Mouse (Mus musculus) liver, embryonic 12.5 days (tissue): ENCODE measurements at regions not wholly inside any gene's neighbourhood (a gene's known extent, or its start where the extent isn't known, plus 50 kb on each side); places are given as distances from the start of the nearest gene placed in this dataset.
A peak's percentile ranks its signal among the peaks of the same experiment; 100 is the strongest.
"Not testable (repeated sequence)": the region's sequence is repeated elsewhere in the genome, so short reads cannot be mapped to it uniquely, and the experiment has no call there.

ENCODE experiments used
- ATAC-seq: fragments of 200-750 bp; cut with Nextera tagmentation; 2 replicates; pipeline ENCODE4 v1.8.0; 2017; ENCODE audit warnings: moderate number of reproducible peaks, mild to moderate bottlenecking, moderate library complexity
- H3K27ac ChIP-seq: fragments of 300-500 bp; sonication (generic); 2 replicates; pipeline ENCODE4 v1.5.1; 2016; ENCODE audit warnings: mild to moderate bottlenecking
- H3K27me3 ChIP-seq: fragments of 300-500 bp; sonication (generic); replicated peaks from 2 replicates; pipeline ENCODE4 v1.6.1; 2016; ENCODE audit warnings: mild to moderate bottlenecking, moderate library complexity
- H3K36me3 ChIP-seq: fragments of 300-500 bp; sonication (generic); 2 replicates; pipeline ENCODE4 v1.6.1; 2016; ENCODE audit warnings: mild to moderate bottlenecking, moderate library complexity
- H3K4me1 ChIP-seq: fragments of 300-500 bp; sonication (generic); 2 replicates; pipeline ENCODE4 v1.6.1; 2016
- H3K4me2 ChIP-seq: fragments of 300-500 bp; sonication (generic); 2 replicates; pipeline ENCODE4 v1.6.1; 2016; ENCODE audit warnings: mild to moderate bottlenecking, moderate library complexity
- H3K4me3 ChIP-seq: fragments of 300-500 bp; sonication (generic); 2 replicates; pipeline ENCODE4 v1.5.1; 2016; ENCODE audit warnings: mild to moderate bottlenecking, moderate library complexity
- H3K9ac ChIP-seq: fragments of 300-500 bp; sonication (generic); 2 replicates; pipeline ENCODE4 v1.6.1; 2016; ENCODE audit warnings: mild to moderate bottlenecking, moderate library complexity
- H3K9me3 ChIP-seq: fragments of 300-500 bp; sonication (generic); replicated peaks from 2 replicates; pipeline ENCODE4 v1.6.1; 2016; ENCODE audit warnings: mild to moderate bottlenecking, moderate library complexity
- WGBS: fragments of 180-500 bp; shearing (Covaris S2); methylation state at CpG from one replicate; pipeline ENCODE4 v1.1.7; 2016; ENCODE audit not compliant: insufficient replicate concordance; 5-methylcytosine and 5-hydroxymethylcytosine counted together

GRCm38 (mm10) chrX:41216827-41217226, 183.8 kb upstream of the Gria3 start:
- no peaks in the 10 kb centered on the region for H3K4me1 ChIP-seq
- no peak overlapping the region for H3K4me3 ChIP-seq
- H3K9me3 ChIP-seq: no peaks in the 10 kb centered on the region
- 73% methylated on average over 2 of the region's 2 CpGs for WGBS
- H3K4me2 ChIP-seq: no peak overlapping the region
- ATAC-seq: no peak
- no peaks in the 10 kb centered on the region for H3K36me3 ChIP-seq
- H3K27ac ChIP-seq: no peak overlapping the region
- H3K9ac ChIP-seq: no peak overlapping the region
- no peaks in the 10 kb centered on the region for H3K27me3 ChIP-seq

- not testable (repeated sequence) for H3K4me2 ChIP-seq, H3K9me3 ChIP-seq, ATAC-seq, H3K4me3 ChIP-seq, H3K27ac ChIP-seq, H3K27me3 ChIP-seq, H3K4me1 ChIP-seq, H3K9ac ChIP-seq, H3K36me3 ChIP-seq
- WGBS: 83% methylated on average over 5 of the region's 5 CpGs
These were observed 150.9 kb upstream of the Gria3 start for GRCm38 (mm10) chrX:41249739-41250138.

GRCm38 (mm10) chrX:41252923-41253322, 147.7 kb upstream of the Gria3 start:
- H3K27ac ChIP-seq: no peak overlapping the region
- H3K27me3 ChIP-seq: no peaks in the 10 kb centered on the region
- H3K9ac ChIP-seq: no peak overlapping the region
- H3K9me3 ChIP-seq: no peaks in the 10 kb centered on the region
- H3K36me3 ChIP-seq: no peaks in the 10 kb centered on the region
- H3K4me3 ChIP-seq: no peak overlapping the region
- no peaks in the 10 kb centered on the region for H3K4me1 ChIP-seq
- no peak for ATAC-seq
- WGBS: 32% methylated on average over 3 of the region's 3 CpGs
- no peak overlapping the region for H3K4me2 ChIP-seq

DNA sequence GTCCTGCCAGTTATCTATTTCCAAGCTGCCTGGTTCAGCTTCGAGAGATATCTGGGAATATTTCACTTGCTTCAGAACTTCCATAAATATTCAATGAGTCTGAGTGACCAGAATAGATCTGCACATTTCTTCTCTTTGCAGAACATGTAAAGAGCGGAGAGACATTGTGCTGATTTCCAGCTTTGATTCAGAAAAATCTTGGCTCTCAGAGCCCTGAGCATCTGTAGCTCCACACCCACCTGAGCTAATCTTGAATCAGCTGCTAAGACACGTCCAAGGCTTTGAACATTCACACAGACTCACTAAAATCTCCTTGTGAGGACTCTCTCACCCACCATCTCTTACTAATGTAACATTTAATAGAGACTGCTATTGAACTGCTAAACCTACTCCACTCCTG, 146.0 kb upstream of the Gria3 start:
- Histone ChIP-seq H3K4me1 (no peaks in the 10 kb centered on the region), H3K36me3 (no peaks in the 10 kb centered on the region), H3K4me2 (no peak overlapping the region), H3K9me3 (no peaks in the 10 kb centered on the region), H3K27me3 (no peaks in the 10 kb centered on the region), H3K9ac (no peak overlapping the region), H3K4me3 (no peak overlapping the region), H3K27ac (no peak overlapping the region)
- no peak for ATAC-seq
- WGBS: 59% methylated on average over 3 of the region's 3 CpGs

DNA sequence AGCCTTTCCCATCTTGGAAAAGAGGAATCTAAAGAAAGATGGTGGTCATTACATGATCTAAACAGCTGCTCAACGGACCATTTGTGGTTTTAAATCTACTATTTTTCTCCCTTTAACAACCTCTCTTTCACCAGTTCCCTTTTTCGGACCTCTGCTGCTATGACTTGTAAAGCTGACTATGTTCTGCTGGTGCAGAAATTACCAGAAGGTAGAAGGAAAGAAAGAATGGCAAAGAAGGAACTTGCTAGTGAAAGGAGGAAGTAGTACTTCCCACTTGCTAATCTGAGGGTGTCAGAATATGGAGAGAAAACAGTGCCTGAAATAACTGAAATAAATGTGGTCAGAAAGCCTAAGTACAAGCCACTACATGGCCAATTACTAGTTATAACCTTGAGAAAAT, 109.6 kb upstream of the Gria3 start:
- ATAC-seq: no peak
- no peak overlapping the region for H3K27ac ChIP-seq
- H3K4me3 ChIP-seq: no peak overlapping the region
- 28% methylated on average over 2 of the region's 2 CpGs for WGBS
- no peaks in the 10 kb centered on the region for H3K9me3 ChIP-seq
- no peaks in the 10 kb centered on the region for H3K36me3 ChIP-seq
- no peaks in the 10 kb centered on the region for H3K4me1 ChIP-seq
- H3K27me3 ChIP-seq: no peaks in the 10 kb centered on the region
- H3K9ac ChIP-seq: no peak overlapping the region
- no peak overlapping the region for H3K4me2 ChIP-seq

DNA sequence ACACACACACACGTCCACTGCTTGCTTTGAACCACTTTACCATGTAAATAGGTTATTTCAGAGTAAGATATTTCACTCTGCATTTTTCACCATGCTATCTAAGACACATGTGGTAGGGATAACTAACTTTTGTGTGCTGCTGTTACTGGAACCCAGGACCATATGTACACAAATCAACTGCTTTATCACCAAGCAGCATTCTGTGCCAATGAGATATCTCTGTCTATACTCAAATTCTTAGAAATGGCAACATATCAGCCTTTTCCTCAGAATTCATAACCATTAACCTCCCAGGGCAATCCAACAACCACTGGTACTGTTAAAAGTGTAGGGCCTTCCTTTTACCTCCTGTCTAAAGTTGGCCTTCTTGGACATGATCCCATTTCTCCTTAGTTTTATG, 84.2 kb upstream of the Gria3 start:
- peak; percentile 76 for ATAC-seq
- H3K9ac ChIP-seq: no peak overlapping the region
- no peaks in the 10 kb centered on the region for H3K27me3 ChIP-seq
- no peaks in the 10 kb centered on the region for H3K36me3 ChIP-seq
- no peak overlapping the region for H3K4me2 ChIP-seq
- WGBS: 44% methylated on average over 1 of the region's 1 CpGs
- no peak overlapping the region for H3K27ac ChIP-seq
- H3K4me3 ChIP-seq: no peak overlapping the region
- 0 out of 2 replicates have a peak, but pooled peaks cover 3% of the 10 kb centered on the region for H3K4me1 ChIP-seq
- H3K9me3 ChIP-seq: no peaks in the 10 kb centered on the region

GRCm38 (mm10) chrX:41317740-41318139, 82.9 kb upstream of the Gria3 start:
- Histone ChIP-seq H3K36me3 (no peaks in the 10 kb centered on the region), H3K4me2 (no peak overlapping the region)

GRCm38 (mm10) chrX:41319896-41320295, 80.8 kb upstream of the Gria3 start:
- Histone ChIP-seq H3K27me3 (no peaks in the 10 kb centered on the region), H3K4me2 (no peak overlapping the region), H3K36me3 (no peaks in the 10 kb centered on the region), H3K27ac (no peak overlapping the region), H3K9me3 (no peaks in the 10 kb centered on the region), H3K4me1 (0 out of 2 replicates have a peak, but pooled peaks cover 3% of the 10 kb centered on the region), H3K4me3 (no peak overlapping the region), H3K9ac (no peak overlapping the region)
- ATAC-seq: no peak
- 46% methylated on average over 2 of the region's 2 CpGs for WGBS

More at GRCm38 (mm10) chrX:41317740-41318139, 82.9 kb upstream of the Gria3 start:
- ATAC-seq: no peak
- Histone ChIP-seq H3K9ac (no peak overlapping the region), H3K4me1 (0 out of 2 replicates have a peak, but pooled peaks cover 3% of the 10 kb centered on the region), H3K9me3 (no peaks in the 10 kb centered on the region), H3K27me3 (no peaks in the 10 kb centered on the region), H3K27ac (no peak overlapping the region), H3K4me3 (no peak overlapping the region)
